Mouse (Mus musculus) midbrain, embryonic 13.5 days (tissue): ENCODE measurements at regions not wholly inside any gene's neighbourhood (a gene's known extent, or its start where the extent isn't known, plus 50 kb on each side); places are given as distances from the start of the nearest gene placed in this dataset.

Source experiments
- ATAC-seq: fragments of 200-750 bp; cut with Nextera tagmentation; 2 replicates; pipeline ENCODE4 v1.8.0; 2017; ENCODE audit warnings: mild to moderate bottlenecking, moderate TSS enrichment, moderate library complexity
- H3K27ac ChIP-seq: fragments of 300-500 bp; sonication (generic); 2 replicates; pipeline ENCODE4 v1.5.1; 2015; ENCODE audit warnings: inconsistent platforms, mild to moderate bottlenecking, moderate library complexity
- H3K27me3 ChIP-seq: fragments of 300-500 bp; sonication (generic); 2 replicates; pipeline ENCODE4 v1.6.1; 2015; ENCODE audit warnings: mild to moderate bottlenecking, inconsistent platforms
- H3K36me3 ChIP-seq: fragments of 300-500 bp; sonication (generic); 2 replicates; pipeline ENCODE4 v1.6.1; 2015; ENCODE audit warnings: mild to moderate bottlenecking, inconsistent platforms
- H3K4me1 ChIP-seq: fragments of 300-500 bp; sonication (generic); replicated peaks from 2 replicates; pipeline ENCODE4 v1.6.1; 2015; ENCODE audit warnings: inconsistent platforms
- H3K4me2 ChIP-seq: fragments of 300-500 bp; sonication (generic); replicated peaks from 2 replicates; pipeline ENCODE4 v1.6.1; 2015; ENCODE audit warnings: moderate library complexity, mild to moderate bottlenecking, inconsistent platforms
- H3K4me3 ChIP-seq: fragments of 300-500 bp; sonication (generic); replicated peaks from 2 replicates; pipeline ENCODE4 v1.5.1; 2015; ENCODE audit warnings: mild to moderate bottlenecking, inconsistent platforms
- H3K9ac ChIP-seq: fragments of 300-500 bp; sonication (generic); replicated peaks from 2 replicates; pipeline ENCODE4 v1.6.1; 2015; ENCODE audit warnings: mild to moderate bottlenecking, inconsistent platforms
- H3K9me3 ChIP-seq: fragments of 300-500 bp; sonication (generic); 2 replicates; pipeline ENCODE4 v1.6.1; 2016; ENCODE audit warnings: mild to moderate bottlenecking, inconsistent platforms
- WGBS: fragments of 180-500 bp; shearing (Covaris S2); methylation state at CpG from one replicate; pipeline ENCODE4 v1.1.7; 2015; 5-methylcytosine and 5-hydroxymethylcytosine counted together

DNA sequence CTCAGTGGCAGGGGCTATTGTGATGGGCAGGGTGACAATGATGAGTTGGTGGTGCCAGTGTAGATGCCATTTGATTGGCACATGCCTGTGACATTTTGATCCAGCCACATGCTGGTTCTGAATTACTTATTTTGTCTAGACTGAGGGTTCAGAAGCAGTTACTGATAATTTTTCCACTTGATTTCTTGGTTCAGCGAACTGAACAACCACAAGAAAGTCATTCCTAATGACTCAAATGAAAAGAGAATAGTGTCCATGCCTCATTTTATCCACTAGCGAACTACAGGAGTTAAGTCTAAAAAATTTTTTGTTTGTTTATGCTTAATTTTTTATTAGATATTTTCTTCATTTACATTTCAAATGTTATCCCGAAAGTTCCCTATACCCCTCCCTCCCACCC, 244.6 kb upstream of the Fam98a start:
- ATAC-seq: no peak
- H3K36me3 ChIP-seq: no peaks in the 10 kb centered on the region
- H3K4me3 ChIP-seq: no peak overlapping the region
- H3K4me1 ChIP-seq: no peaks in the 10 kb centered on the region
- H3K4me2 ChIP-seq: no peak overlapping the region
- WGBS: 87% methylated on average over 3 of the region's 3 CpGs
- no peaks in the 10 kb centered on the region for H3K9me3 ChIP-seq
- H3K27me3 ChIP-seq: no peaks in the 10 kb centered on the region
- no peak overlapping the region for H3K9ac ChIP-seq
- H3K27ac ChIP-seq: no peak overlapping the region

DNA sequence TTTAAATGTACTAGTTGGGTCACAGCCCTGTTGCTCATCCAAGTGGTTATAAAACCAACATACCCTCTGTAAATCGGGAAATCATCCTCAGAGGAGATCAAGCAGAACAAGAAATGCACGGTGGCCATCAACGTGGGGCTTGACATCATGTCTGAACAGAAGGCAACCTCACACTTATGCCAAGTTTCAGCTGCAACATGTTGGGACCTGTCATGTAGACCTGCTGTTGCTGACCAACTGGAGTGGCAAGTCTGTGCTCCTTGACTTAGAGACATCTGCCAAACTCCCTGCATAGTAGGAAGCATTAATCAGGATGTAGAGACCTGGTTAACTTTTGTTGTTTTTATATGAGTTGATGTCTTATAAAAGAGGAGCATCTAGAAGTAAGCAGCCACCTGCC, 244.0 kb upstream of the Fam98a start:
- WGBS: 95% methylated on average over 3 of the region's 3 CpGs
- H3K36me3 ChIP-seq: no peaks in the 10 kb centered on the region
- H3K9ac ChIP-seq: no peak overlapping the region
- H3K9me3 ChIP-seq: no peaks in the 10 kb centered on the region
- H3K4me3 ChIP-seq: no peak overlapping the region
- no peak overlapping the region for H3K4me2 ChIP-seq
- ATAC-seq: no peak
- no peaks in the 10 kb centered on the region for H3K27me3 ChIP-seq
- H3K4me1 ChIP-seq: no peaks in the 10 kb centered on the region
- H3K27ac ChIP-seq: no peak overlapping the region

GRCm38 (mm10) chr17:75779770-75780169, 228.0 kb upstream of the Fam98a start:
- WGBS: 34% methylated on average over 2 of the region's 2 CpGs
- Histone ChIP-seq H3K9me3 (no peaks in the 10 kb centered on the region), H3K36me3 (no peaks in the 10 kb centered on the region), H3K4me1 (no peaks in the 10 kb centered on the region), H3K4me2 (no peak overlapping the region), H3K27me3 (no peaks in the 10 kb centered on the region), H3K9ac (no peak overlapping the region), H3K27ac (no peak overlapping the region), H3K4me3 (no peak overlapping the region)
- no peak for ATAC-seq

DNA sequence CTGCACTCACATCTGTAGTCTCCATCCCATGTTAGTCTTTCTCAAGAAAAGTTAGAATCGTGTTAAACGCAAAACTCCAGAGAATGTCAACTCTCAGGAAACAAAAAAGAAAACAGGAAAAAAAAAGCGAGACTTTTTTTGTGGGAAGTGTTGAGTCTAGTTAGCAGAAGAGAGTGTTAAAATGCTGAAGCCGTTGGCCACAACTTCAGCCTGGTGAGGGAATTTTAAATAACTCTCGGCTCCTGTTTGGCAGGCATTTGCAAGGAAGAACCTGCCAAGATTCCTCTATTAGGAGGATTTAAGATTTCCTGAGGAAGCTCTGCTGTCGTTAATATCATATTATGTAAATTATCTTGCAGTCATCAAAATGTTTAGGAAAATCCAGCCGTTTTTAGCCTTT, 224.9 kb upstream of the Fam98a start:
- 92% methylated on average over 7 of the region's 7 CpGs for WGBS
- ATAC-seq: no peak

DNA sequence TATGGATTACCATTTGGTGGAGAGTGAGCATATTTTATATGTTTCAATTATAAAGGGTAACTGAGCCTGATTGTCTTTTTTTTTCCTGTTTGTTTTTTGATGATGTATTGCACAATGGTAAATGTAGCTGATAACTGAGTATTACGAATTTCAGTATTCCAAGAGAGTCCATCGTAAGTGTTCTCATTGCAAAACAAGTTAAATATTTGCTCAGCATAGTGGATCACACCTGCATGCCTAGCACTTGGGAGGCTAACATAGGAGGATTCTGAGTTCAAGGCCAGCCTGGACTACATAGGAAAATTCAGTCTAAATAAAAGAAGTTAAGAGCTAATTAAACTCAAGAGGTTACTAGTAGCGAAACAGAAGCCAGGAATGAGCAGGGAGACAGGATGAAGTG, 223.8 kb upstream of the Fam98a start:
- 87% methylated on average over 3 of the region's 3 CpGs for WGBS
- H3K9me3 ChIP-seq: no peaks in the 10 kb centered on the region
- ATAC-seq: no peak
- H3K36me3 ChIP-seq: no peaks in the 10 kb centered on the region
- no peak overlapping the region for H3K27ac ChIP-seq
- H3K27me3 ChIP-seq: no peaks in the 10 kb centered on the region
- H3K4me1 ChIP-seq: no peaks in the 10 kb centered on the region
- no peak overlapping the region for H3K4me2 ChIP-seq
- H3K9ac ChIP-seq: no peak overlapping the region
- H3K4me3 ChIP-seq: no peak overlapping the region

More for the DNA sequence above, 224.9 kb upstream of the Fam98a start:
- no peaks in the 10 kb centered on the region for H3K9me3 ChIP-seq
- H3K36me3 ChIP-seq: no peaks in the 10 kb centered on the region
- H3K4me3 ChIP-seq: no peak overlapping the region
- no peaks in the 10 kb centered on the region for H3K4me1 ChIP-seq
- no peaks in the 10 kb centered on the region for H3K27me3 ChIP-seq
- H3K27ac ChIP-seq: no peak overlapping the region
- H3K4me2 ChIP-seq: no peak overlapping the region
- no peak overlapping the region for H3K9ac ChIP-seq

- ATAC-seq: no peak
These were observed 221.1 kb upstream of the Fam98a start for GRCm38 (mm10) chr17:75772861-75773260.

GRCm38 (mm10) chr17:75768654-75769053, 216.9 kb upstream of the Fam98a start:
- Histone ChIP-seq H3K4me2 (no peak overlapping the region), H3K27ac (no peak overlapping the region), H3K9ac (no peak overlapping the region), H3K9me3 (no peaks in the 10 kb centered on the region), H3K4me3 (no peak overlapping the region), H3K4me1 (no peaks in the 10 kb centered on the region), H3K27me3 (no peaks in the 10 kb centered on the region), H3K36me3 (no peaks in the 10 kb centered on the region)
- 88% methylated on average over 6 of the region's 6 CpGs for WGBS
- no peak for ATAC-seq

More at GRCm38 (mm10) chr17:75772861-75773260, 221.1 kb upstream of the Fam98a start:
- Histone ChIP-seq H3K4me2 (no peak overlapping the region), H3K27me3 (no peaks in the 10 kb centered on the region), H3K9ac (no peak overlapping the region), H3K4me3 (no peak overlapping the region), H3K36me3 (no peaks in the 10 kb centered on the region), H3K27ac (no peak overlapping the region), H3K9me3 (no peaks in the 10 kb centered on the region), H3K4me1 (no peaks in the 10 kb centered on the region)

DNA sequence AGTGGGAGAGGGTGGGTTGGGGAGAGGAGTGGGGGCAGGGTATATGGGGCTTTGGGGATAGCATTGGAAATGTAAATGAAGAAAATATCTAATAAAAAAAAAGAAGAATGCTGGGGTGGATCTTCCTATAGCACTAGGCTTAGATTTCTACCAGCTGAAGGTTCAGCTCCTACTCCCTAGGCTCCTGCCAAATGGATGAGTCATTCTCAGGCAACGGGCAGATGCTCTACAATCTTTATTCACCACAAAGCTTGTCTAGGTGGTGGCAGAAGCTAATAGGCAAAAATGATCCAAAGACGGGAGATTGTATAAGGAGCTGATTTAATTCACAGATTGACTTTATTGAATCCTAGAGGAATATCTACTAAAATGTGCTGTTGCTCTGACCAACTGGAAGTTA, 211.6 kb upstream of the Fam98a start:
- H3K36me3 ChIP-seq: no peaks in the 10 kb centered on the region
- no peaks in the 10 kb centered on the region for H3K27me3 ChIP-seq
- no peak overlapping the region for H3K9ac ChIP-seq
- no peak overlapping the region for H3K27ac ChIP-seq
- 87% methylated on average over 2 of the region's 2 CpGs for WGBS
- ATAC-seq: no peak
- H3K4me2 ChIP-seq: no peak overlapping the region
- H3K4me3 ChIP-seq: no peak overlapping the region
- H3K9me3 ChIP-seq: no peaks in the 10 kb centered on the region
- H3K4me1 ChIP-seq: no peaks in the 10 kb centered on the region

DNA sequence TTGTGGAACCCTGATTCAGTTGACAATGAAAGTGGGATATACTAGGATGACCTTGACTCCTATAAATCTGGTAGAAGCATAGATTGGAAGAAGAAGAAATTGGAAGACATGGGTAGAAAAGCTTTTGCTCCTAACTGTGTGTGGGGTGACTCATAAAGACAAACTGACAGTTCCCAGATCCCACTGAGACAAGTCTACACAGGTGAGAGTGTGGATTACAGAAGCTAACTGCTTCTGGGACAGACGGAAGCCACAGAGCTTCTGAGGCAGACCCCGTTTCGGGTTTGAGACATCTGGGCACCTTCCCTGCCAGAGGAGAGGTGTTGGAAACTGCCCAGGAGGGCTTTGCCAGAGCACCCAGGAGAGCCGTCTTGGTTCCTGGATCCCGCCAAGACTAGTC, 204.7 kb upstream of the Fam98a start:
- 95% methylated on average over 5 of the region's 5 CpGs for WGBS
- H3K9ac ChIP-seq: no peak overlapping the region
- H3K27me3 ChIP-seq: no peaks in the 10 kb centered on the region
- no peaks in the 10 kb centered on the region for H3K36me3 ChIP-seq
- no peaks in the 10 kb centered on the region; the same call in 1 of the 2 replicates for H3K9me3 ChIP-seq
- no peak overlapping the region for H3K4me3 ChIP-seq
- no peaks in the 10 kb centered on the region for H3K4me1 ChIP-seq
- no peak overlapping the region for H3K4me2 ChIP-seq
- no peak for ATAC-seq
- H3K27ac ChIP-seq: no peak overlapping the region

GRCm38 (mm10) chr17:75716458-75716857, 164.7 kb upstream of the Fam98a start:
- no peak overlapping the region for H3K9ac ChIP-seq
- H3K27ac ChIP-seq: no peak overlapping the region
- no peak for ATAC-seq
- H3K4me2 ChIP-seq: no peak overlapping the region
- H3K27me3 ChIP-seq: no peaks in the 10 kb centered on the region
- no peaks in the 10 kb centered on the region for H3K4me1 ChIP-seq
- no peaks in the 10 kb centered on the region for H3K36me3 ChIP-seq
- no peak overlapping the region for H3K4me3 ChIP-seq
- WGBS: 95% methylated on average over 4 of the region's 4 CpGs
- no peaks in the 10 kb centered on the region for H3K9me3 ChIP-seq

DNA sequence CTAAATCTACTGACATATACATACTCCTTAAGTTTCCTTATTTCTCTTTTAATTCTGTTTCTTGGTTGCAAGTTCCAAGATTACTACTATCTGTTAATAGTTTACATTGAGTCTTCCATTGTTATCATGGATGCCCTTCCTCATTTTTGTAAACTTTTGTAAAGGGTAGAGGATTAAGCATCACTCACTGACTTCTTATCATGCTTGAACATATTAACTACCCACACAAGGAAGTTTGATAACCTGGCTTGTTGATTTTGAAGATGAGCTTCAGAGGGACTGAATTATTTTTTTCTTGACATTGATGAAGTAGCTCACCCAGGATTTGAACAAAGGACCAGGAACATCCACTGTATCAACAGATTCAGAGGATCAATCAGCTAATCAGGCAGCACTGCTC, 162.8 kb upstream of the Fam98a start:
- H3K27ac ChIP-seq: no peak overlapping the region

GRCm38 (mm10) chr17:75714059-75714458, 162.3 kb upstream of the Fam98a start:
- no peak for ATAC-seq
- no peak overlapping the region for H3K4me2 ChIP-seq
- no peak overlapping the region for H3K27ac ChIP-seq
- H3K36me3 ChIP-seq: no peaks in the 10 kb centered on the region
- no peaks in the 10 kb centered on the region for H3K9me3 ChIP-seq
- no peaks in the 10 kb centered on the region for H3K4me1 ChIP-seq
- H3K27me3 ChIP-seq: no peaks in the 10 kb centered on the region
- no peak overlapping the region for H3K4me3 ChIP-seq
- H3K9ac ChIP-seq: no peak overlapping the region
- 79% methylated on average over 1 of the region's 1 CpGs for WGBS

More for the DNA sequence above, 162.8 kb upstream of the Fam98a start:
- ATAC-seq: no peak
- Histone ChIP-seq H3K9me3 (no peaks in the 10 kb centered on the region), H3K4me2 (no peak overlapping the region), H3K9ac (no peak overlapping the region), H3K36me3 (no peaks in the 10 kb centered on the region), H3K27me3 (no peaks in the 10 kb centered on the region), H3K4me1 (no peaks in the 10 kb centered on the region), H3K4me3 (no peak overlapping the region)

- Histone ChIP-seq H3K4me1 (no peaks in the 10 kb centered on the region), H3K36me3 (no peaks in the 10 kb centered on the region), H3K4me2 (no peak overlapping the region), H3K9ac (no peak overlapping the region), H3K9me3 (no peaks in the 10 kb centered on the region), H3K4me3 (no peak overlapping the region), H3K27me3 (no peaks in the 10 kb centered on the region), H3K27ac (no peak overlapping the region)
- no peak for ATAC-seq
- WGBS: 91% methylated on average over 4 of the region's 4 CpGs
These were observed 155.9 kb upstream of the Fam98a start for GRCm38 (mm10) chr17:75707687-75708086.
